Mouse (Mus musculus) heart, postnatal 0 days (tissue): ENCODE data around the gene Atg3. TPM values are rescaled to one million over a fixed set of nuclear protein-coding genes. Genes with fewer than 3 reads are reported as not detected.
A peak's percentile ranks its signal among the peaks of the same experiment; 100 is the strongest.

ENCODE experiments used
- ATAC-seq: fragments of 200-750 bp; cut with Nextera tagmentation; 2 replicates; pipeline ENCODE4 v1.8.0; 2017; ENCODE audit warnings: low read depth, moderate number of reproducible peaks, moderate library complexity; ENCODE audit not compliant: insufficient read depth
- DNase-seq: peaks from one replicate; pipeline ENCODE4 v3.0.0-alpha.2; 2016; ENCODE audit warnings: low spot score
- H3K27ac ChIP-seq: fragments of 300-500 bp; sonication (generic); 2 replicates; pipeline ENCODE4 v1.5.1; 2014; ENCODE audit warnings: low read depth, mild to moderate bottlenecking
- H3K27me3 ChIP-seq: fragments of 300-500 bp; sonication (generic); 2 replicates; pipeline ENCODE4 v1.6.1; 2014; ENCODE audit warnings: low read length, mixed read lengths; ENCODE audit not compliant: control insufficient read depth, insufficient read depth
- H3K36me3 ChIP-seq: fragments of 300-500 bp; sonication (generic); replicated peaks from 2 replicates; pipeline ENCODE4 v1.6.1; 2014; ENCODE audit warnings: low read length, mixed read lengths; ENCODE audit not compliant: control insufficient read depth, insufficient read depth
- H3K4me1 ChIP-seq: fragments of 300-500 bp; sonication (generic); 2 replicates; pipeline ENCODE4 v1.6.1; 2014; ENCODE audit warnings: antibody characterized with exemption; ENCODE audit not compliant: control insufficient read depth, insufficient read depth
- H3K4me2 ChIP-seq: fragments of 300-500 bp; sonication (generic); 2 replicates; pipeline ENCODE4 v1.6.1; 2014; ENCODE audit warnings: low read depth, mild to moderate bottlenecking, low read length, moderate library complexity
- H3K4me3 ChIP-seq: fragments of 300-500 bp; sonication (generic); 2 replicates; pipeline ENCODE4 v1.5.1; 2014; ENCODE audit warnings: low read depth, low read length
- H3K9ac ChIP-seq: fragments of 300-500 bp; sonication (generic); replicated peaks from 2 replicates; pipeline ENCODE4 v1.6.1; 2014; ENCODE audit warnings: low read depth, low read length, mixed read lengths
- H3K9me3 ChIP-seq: fragments of 300-500 bp; sonication (generic); replicated peaks from 2 replicates; pipeline ENCODE4 v1.6.1; 2016; ENCODE audit warnings: low read length; ENCODE audit not compliant: control insufficient read depth
- CTCF ChIP-seq: IDR thresholded peaks from 2 replicates; pipeline ENCODE4 v1.5.1; 2016; ENCODE audit warnings: antibody characterized with exemption, control low read depth, low read depth
- EP300 ChIP-seq: IDR thresholded peaks from 2 replicates; pipeline ENCODE4 v1.6.1; 2016; ENCODE audit warnings: antibody characterized with exemption, low read depth
- WGBS: fragments of 180-500 bp; shearing (Covaris S2); extraction: QIAGEN DNeasy Blood & Tissue Kit; methylation state at CpG from one replicate; pipeline ENCODE4 v1.1.7; 2014; 5-methylcytosine and 5-hydroxymethylcytosine counted together
- polyA plus RNA-seq: library from polyadenylated mRNA; unstranded; fragments of >200 nt; fragmentation: Nextera tagmentation; extraction: Ambion mirVana; gene quantifications from 2 replicates; pipeline ENCODE4 v1.2.1, GENCODE M21; 2015
- total RNA-seq: library from RNA; depleted of rRNA; stranded (reverse); fragments of >200 nt; gene quantifications from 2 replicates; pipeline ENCODE4 v1.2.3, GENCODE M21; 2014; ENCODE audit warnings: low replicate concordance

Gene Atg3
- total and polyA plus RNA-seq, 2 experiments from 2014 or later: 4.5 to 30.1 TPM

- H3K9me3 ChIP-seq: no peaks in the 10 kb centered on the region
- no peak overlapping the region for H3K4me2 ChIP-seq
- H3K36me3 ChIP-seq: peaks cover 69% of the 10 kb centered on the region
- DNase-seq (no peak), ATAC-seq (no peak)
- no peak overlapping the region for H3K9ac ChIP-seq
- no peak overlapping the region for H3K4me3 ChIP-seq
- TF ChIP-seq EP300: no peak
- no peak for TF ChIP-seq CTCF
- 81% methylated on average over 6 of the region's 6 CpGs for WGBS
- H3K4me1 ChIP-seq: no peaks in the 10 kb centered on the region
- H3K27me3 ChIP-seq: no peaks in the 10 kb centered on the region
- H3K27ac ChIP-seq: no peak overlapping the region
Measured at GRCm38 (mm10) chr16:45145119-45145518, 13.5 kb upstream of the Atg3 start.

- no peak overlapping the region for H3K27ac ChIP-seq
- 88% methylated on average over 10 of the region's 10 CpGs for WGBS
- H3K27me3 ChIP-seq: no peaks in the 10 kb centered on the region
- no peak overlapping the region for H3K9ac ChIP-seq
- H3K4me3 ChIP-seq: no peak overlapping the region
- H3K9me3 ChIP-seq: no peaks in the 10 kb centered on the region
- DNase-seq: no peak
- H3K4me1 ChIP-seq: no peaks in the 10 kb centered on the region
- H3K4me2 ChIP-seq: no peak overlapping the region
- peaks cover 72% of the 10 kb centered on the region for H3K36me3 ChIP-seq
- no peak for TF ChIP-seq EP300
- TF ChIP-seq CTCF: no peak
- ATAC-seq: no peak
Measured at GRCm38 (mm10) chr16:45148488-45149082, 10.0 kb upstream of the Atg3 start.

- H3K27me3 ChIP-seq: no peaks in the 10 kb centered on the region
- peaks cover 9% of the 10 kb centered on the region; the same call in 1 of the 2 replicates for H3K4me1 ChIP-seq
- no peak overlapping the region for H3K9ac ChIP-seq
- ATAC-seq (no peak), DNase-seq (no peak)
- H3K4me2 ChIP-seq: no peak overlapping the region
- TF ChIP-seq CTCF: no peak
- TF ChIP-seq EP300: no peak
- 72% methylated on average over 3 of the region's 3 CpGs for WGBS
- H3K27ac ChIP-seq: no peak overlapping the region
- H3K36me3 ChIP-seq: peaks cover 35% of the 10 kb centered on the region
- H3K9me3 ChIP-seq: no peaks in the 10 kb centered on the region
- no peak overlapping the region for H3K4me3 ChIP-seq
Measured at GRCm38 (mm10) chr16:45154741-45155250, 3.8 kb upstream of the Atg3 start.

DNA sequence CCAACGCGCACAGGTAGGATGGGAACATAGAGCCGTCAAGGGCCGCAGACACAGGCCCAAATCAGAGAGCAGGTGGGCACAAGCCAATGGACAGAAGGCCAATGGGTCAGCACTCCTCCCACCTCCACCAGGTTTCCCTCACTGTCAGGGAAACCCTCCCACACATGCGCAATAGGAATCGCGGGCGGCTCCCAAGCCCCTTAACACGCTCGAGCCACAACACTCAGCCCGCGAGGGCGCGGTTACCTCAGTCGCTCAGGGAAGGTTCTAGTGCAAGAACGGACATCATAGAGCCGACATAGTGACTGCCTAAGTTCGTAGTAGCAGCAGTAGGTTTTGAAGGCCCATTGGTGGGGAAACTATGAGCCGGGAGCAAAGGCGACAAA lies 456 bp upstream of the Atg3 start:
- peak overlapping the region; percentile 97 for H3K27ac ChIP-seq
- H3K9me3 ChIP-seq: no peaks in the 10 kb centered on the region
- peaks cover 13% of the 10 kb centered on the region; the same call in 1 of the 2 replicates for H3K36me3 ChIP-seq
- 2% methylated on average over 20 of the region's 20 CpGs for WGBS
- peak; percentile 79 for DNase-seq
- ATAC-seq: peak; percentile 74
- peak overlapping the region; percentile 71 for H3K4me2 ChIP-seq
- TF ChIP-seq CTCF: no peak
- no peak for TF ChIP-seq EP300
- H3K27me3 ChIP-seq: no peaks in the 10 kb centered on the region
- peak overlapping the region; percentile 96 for H3K4me3 ChIP-seq
- H3K4me1 ChIP-seq: peaks cover 9% of the 10 kb centered on the region; the same call in 1 of the 2 replicates
- peak overlapping the region; percentile 95 for H3K9ac ChIP-seq

DNA sequence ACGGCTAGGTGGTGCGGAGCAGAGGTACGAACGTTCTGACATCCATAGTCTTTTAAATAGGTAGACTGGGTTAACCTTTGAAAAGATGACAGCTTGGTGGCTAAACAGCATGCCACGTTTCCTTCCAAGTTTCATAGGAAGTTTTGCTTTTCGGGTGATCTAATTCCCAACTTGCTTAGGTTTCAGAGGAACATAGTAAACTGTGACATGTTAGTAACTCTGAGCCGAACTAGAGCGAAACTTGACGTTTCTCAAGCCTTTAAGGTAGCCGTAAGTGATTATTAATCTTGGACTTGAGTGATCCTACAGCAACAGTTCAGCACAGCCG lies 768 bp downstream of the Atg3 start:
- ATAC-seq (no peak), DNase-seq (peak; percentile 21)
- H3K27me3 ChIP-seq: no peaks in the 10 kb centered on the region
- no peak for TF ChIP-seq EP300
- no peak for TF ChIP-seq CTCF
- H3K36me3 ChIP-seq: peaks cover 15% of the 10 kb centered on the region; the same call in 1 of the 2 replicates
- peak overlapping the region; percentile 95 for H3K9ac ChIP-seq
- H3K4me1 ChIP-seq: peaks cover 9% of the 10 kb centered on the region; the same call in 1 of the 2 replicates
- peak overlapping the region; percentile 71 for H3K4me2 ChIP-seq
- H3K9me3 ChIP-seq: no peaks in the 10 kb centered on the region
- H3K4me3 ChIP-seq: peak overlapping the region; percentile 96
- WGBS: 2% methylated on average over 11 of the region's 11 CpGs
- peak overlapping the region; percentile 97 for H3K27ac ChIP-seq

DNA sequence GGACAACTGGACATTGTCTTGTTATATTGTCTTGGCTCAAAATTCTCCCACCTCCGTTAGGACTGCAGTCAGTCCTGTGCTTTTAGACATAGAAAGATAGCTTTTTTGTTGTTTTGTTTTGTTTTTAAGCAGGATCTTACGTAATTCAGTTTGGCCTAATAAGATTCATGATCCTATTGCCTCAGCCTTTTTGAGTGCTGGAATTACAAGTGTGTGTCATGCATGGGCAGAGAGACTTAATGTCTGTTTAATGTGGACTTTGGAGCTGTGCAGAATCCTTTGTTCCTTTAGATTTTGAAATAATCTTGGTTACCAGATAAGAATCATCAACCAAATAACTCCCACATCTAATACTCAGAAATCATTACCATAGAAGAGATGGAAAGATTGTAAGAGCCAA lies 20.0 kb downstream of the Atg3 start:
- H3K4me1 ChIP-seq: no peaks in the 10 kb centered on the region
- WGBS: 92% methylated on average over 2 of the region's 2 CpGs
- no peak for ATAC-seq
- H3K4me2 ChIP-seq: no peak overlapping the region
- no peaks in the 10 kb centered on the region for H3K27me3 ChIP-seq
- H3K4me3 ChIP-seq: no peak overlapping the region
- no peaks in the 10 kb centered on the region for H3K9me3 ChIP-seq
- peaks cover 16% of the 10 kb centered on the region for H3K36me3 ChIP-seq
- TF ChIP-seq CTCF (no peak), EP300 (no peak)
- DNase-seq: no peak
- no peak overlapping the region for H3K9ac ChIP-seq
- H3K27ac ChIP-seq: no peak overlapping the region
